Mouse (Mus musculus) limb, embryonic 14.5 days (tissue): ENCODE measurements at regions not wholly inside any gene's neighbourhood (a gene's known extent, or its start where the extent isn't known, plus 50 kb on each side); places are given as distances from the start of the nearest gene placed in this dataset.

Experiments used
- ATAC-seq: fragments of 200-750 bp; cut with Nextera tagmentation; 2 replicates; pipeline ENCODE4 v1.8.0; 2017; ENCODE audit warnings: low read depth, moderate number of reproducible peaks, moderate TSS enrichment; ENCODE audit not compliant: low FRiP score
- DNase-seq: peaks from one replicate; pipeline ENCODE4 v3.0.0-alpha.2; 2015; ENCODE audit warnings: low spot score
- H3K27ac ChIP-seq: fragments of 300-500 bp; sonication (generic); replicated peaks from 2 replicates; pipeline ENCODE4 v1.5.1; 2014; ENCODE audit warnings: low read depth, mild to moderate bottlenecking, low read length, moderate library complexity, mixed read lengths
- H3K27me3 ChIP-seq: fragments of 300-500 bp; sonication (generic); 2 replicates; pipeline ENCODE4 v1.6.1; 2014; ENCODE audit warnings: low read length, mixed read lengths; ENCODE audit not compliant: control insufficient read depth, insufficient read depth
- H3K36me3 ChIP-seq: fragments of 300-500 bp; sonication (generic); 2 replicates; pipeline ENCODE4 v1.6.1; 2014; ENCODE audit warnings: mild to moderate bottlenecking, low read length, moderate library complexity, mixed read lengths; ENCODE audit not compliant: control insufficient read depth, insufficient read depth
- H3K4me1 ChIP-seq: fragments of 300-500 bp; sonication (generic); 2 replicates; pipeline ENCODE4 v1.6.1; 2014; ENCODE audit warnings: antibody characterized with exemption, low read length, mixed read lengths; ENCODE audit not compliant: control insufficient read depth, insufficient read depth
- H3K4me2 ChIP-seq: fragments of 300-500 bp; sonication (generic); replicated peaks from 2 replicates; pipeline ENCODE4 v1.6.1; 2014; ENCODE audit warnings: low read depth, mild to moderate bottlenecking, low read length, moderate library complexity; ENCODE audit not compliant: severe bottlenecking
- H3K4me3 ChIP-seq: fragments of 300-500 bp; sonication (generic); replicated peaks from 2 replicates; pipeline ENCODE4 v1.5.1; 2014; ENCODE audit warnings: low read length
- H3K9ac ChIP-seq: fragments of 300-500 bp; sonication (generic); 2 replicates; pipeline ENCODE4 v1.6.1; 2014; ENCODE audit warnings: mild to moderate bottlenecking, low read depth, low read length, moderate library complexity; ENCODE audit not compliant: severe bottlenecking
- H3K9me3 ChIP-seq: fragments of 300-500 bp; sonication (generic); 2 replicates; pipeline ENCODE4 v1.6.1; 2016; ENCODE audit warnings: low read length; ENCODE audit not compliant: control insufficient read depth
- POLR2A ChIP-seq: fragments of 200-500 bp; IDR thresholded peaks from 2 replicates; pipeline ENCODE4 v1.8.0; 2012; ENCODE audit warnings: inconsistent platforms, mild to moderate bottlenecking, moderate library complexity, borderline replicate concordance; ENCODE audit not compliant: insufficient read depth, insufficient read length; ENCODE audit errors: extremely low read depth
- WGBS: fragments of 180-500 bp; shearing (Covaris S2); extraction: QIAGEN DNeasy Blood & Tissue Kit; methylation state at CpG from one replicate; pipeline ENCODE4 v1.1.7; 2014; 5-methylcytosine and 5-hydroxymethylcytosine counted together

DNA sequence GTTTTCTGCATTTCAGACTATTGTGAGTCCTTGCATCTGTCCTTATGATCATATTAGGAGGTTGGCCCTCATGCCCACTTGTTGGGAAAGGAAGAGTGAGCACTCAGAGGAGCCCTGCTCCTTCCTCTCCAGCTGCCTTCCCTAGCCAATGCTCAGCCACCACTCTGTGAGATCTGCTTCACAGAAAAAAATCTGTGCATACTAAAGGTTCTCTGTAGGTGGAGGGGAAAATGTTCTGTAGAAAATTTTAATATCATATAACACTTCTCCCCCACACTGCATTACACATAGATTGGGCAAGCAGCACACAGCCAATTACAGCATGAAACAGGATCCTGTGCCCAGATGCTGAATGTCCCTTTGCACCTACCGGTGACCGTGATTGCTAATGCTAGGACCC lies 185.7 kb downstream of the Lmo4 start:
- H3K36me3 ChIP-seq: no peaks in the 10 kb centered on the region
- peaks cover 5% of the 10 kb centered on the region; the same call in 1 of the 2 replicates for H3K4me1 ChIP-seq
- H3K4me2 ChIP-seq: no peak overlapping the region
- no peak overlapping the region for H3K4me3 ChIP-seq
- H3K9me3 ChIP-seq: no peaks in the 10 kb centered on the region
- 66% methylated on average over 2 of the region's 2 CpGs for WGBS
- ATAC-seq: no peak
- TF ChIP-seq POLR2A: no peak
- no peak overlapping the region for H3K27ac ChIP-seq
- no peak for DNase-seq
- H3K9ac ChIP-seq: no peak overlapping the region
- H3K27me3 ChIP-seq: no peaks in the 10 kb centered on the region

DNA sequence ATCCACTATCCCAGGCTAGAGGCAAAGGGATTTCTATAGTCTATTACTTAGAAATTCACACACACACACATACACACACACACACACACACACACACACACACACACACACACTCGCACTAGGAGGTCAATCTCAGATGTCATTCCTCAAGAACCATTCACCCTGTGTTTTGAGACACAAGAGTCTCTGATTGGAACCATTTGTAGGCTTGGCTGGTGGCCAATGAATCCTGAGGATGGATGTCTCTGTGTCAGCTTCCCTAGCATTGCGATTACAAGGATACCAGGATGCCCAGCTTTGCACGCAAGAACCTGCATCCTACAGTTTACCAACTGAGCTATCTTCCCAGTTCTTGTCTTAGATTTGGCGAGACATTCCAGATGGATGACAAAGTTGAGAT lies 186.5 kb downstream of the Lmo4 start:
- Histone ChIP-seq H3K9me3 (no peaks in the 10 kb centered on the region), H3K27me3 (no peaks in the 10 kb centered on the region), H3K27ac (no peak overlapping the region), H3K4me3 (no peak overlapping the region), H3K4me2 (no peak overlapping the region), H3K36me3 (no peaks in the 10 kb centered on the region), H3K4me1 (peaks cover 10% of the 10 kb centered on the region; the same call in 1 of the 2 replicates), H3K9ac (no peak overlapping the region)
- TF ChIP-seq POLR2A: no peak
- peak; percentile 34 for DNase-seq
- ATAC-seq: no peak
- WGBS: 68% methylated on average over 4 of the region's 4 CpGs

GRCm38 (mm10) chr3:144015236-144015635 lies 189.8 kb downstream of the Lmo4 start:
- Histone ChIP-seq H3K4me1 (peaks cover 26% of the 10 kb centered on the region), H3K4me2 (no peak overlapping the region), H3K27me3 (no peaks in the 10 kb centered on the region), H3K9me3 (no peaks in the 10 kb centered on the region), H3K4me3 (no peak overlapping the region), H3K27ac (no peak overlapping the region), H3K9ac (no peak overlapping the region), H3K36me3 (no peaks in the 10 kb centered on the region)
- no peak for DNase-seq
- no peak for ATAC-seq
- WGBS: 91% methylated on average over 3 of the region's 3 CpGs
- no peak for TF ChIP-seq POLR2A

GRCm38 (mm10) chr3:144013481-144014125 lies 191.4 kb downstream of the Lmo4 start:
- ATAC-seq: no peak
- 56% methylated on average over 8 of the region's 8 CpGs for WGBS
- TF ChIP-seq POLR2A: no peak
- H3K27ac ChIP-seq: no peak overlapping the region
- no peaks in the 10 kb centered on the region for H3K27me3 ChIP-seq
- H3K36me3 ChIP-seq: no peaks in the 10 kb centered on the region
- H3K9ac ChIP-seq: no peak overlapping the region
- no peak overlapping the region for H3K4me3 ChIP-seq
- peaks cover 20% of the 10 kb centered on the region for H3K4me1 ChIP-seq
- H3K9me3 ChIP-seq: no peaks in the 10 kb centered on the region
- no peak for DNase-seq
- H3K4me2 ChIP-seq: no peak overlapping the region

DNA sequence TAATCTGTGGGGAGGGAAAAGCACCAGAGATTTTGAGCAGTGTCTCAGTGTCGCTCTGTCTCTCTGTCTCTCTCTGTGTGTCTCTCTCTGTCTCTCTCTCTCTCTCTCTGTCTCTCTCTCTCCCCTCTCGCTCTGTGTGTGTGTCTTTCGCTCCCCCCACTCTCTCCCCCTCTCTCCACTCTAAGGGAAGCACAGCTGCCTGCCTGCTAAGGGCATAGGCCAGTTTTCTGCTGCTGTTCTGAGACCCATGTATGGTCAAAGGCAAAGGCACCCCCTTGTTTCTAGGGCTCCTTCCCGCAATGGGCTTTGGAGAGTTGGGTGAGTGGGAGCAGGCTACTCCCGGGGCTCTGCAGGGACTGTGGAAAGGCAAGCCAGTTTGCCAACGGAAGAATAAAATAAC lies 192.2 kb downstream of the Lmo4 start:
- H3K4me2 ChIP-seq: no peak overlapping the region
- H3K4me3 ChIP-seq: no peak overlapping the region
- no peak for TF ChIP-seq POLR2A
- no peak for ATAC-seq
- no peak overlapping the region for H3K27ac ChIP-seq
- 32% methylated on average over 6 of the region's 6 CpGs for WGBS
- no peak for DNase-seq
- peaks cover 20% of the 10 kb centered on the region for H3K4me1 ChIP-seq
- H3K36me3 ChIP-seq: no peaks in the 10 kb centered on the region
- no peaks in the 10 kb centered on the region for H3K27me3 ChIP-seq
- H3K9me3 ChIP-seq: no peaks in the 10 kb centered on the region
- no peak overlapping the region for H3K9ac ChIP-seq

- Histone ChIP-seq H3K4me1 (peaks cover 20% of the 10 kb centered on the region), H3K9me3 (no peaks in the 10 kb centered on the region), H3K4me3 (no peak overlapping the region), H3K9ac (no peak overlapping the region), H3K4me2 (no peak overlapping the region), H3K36me3 (no peaks in the 10 kb centered on the region), H3K27ac (no peak overlapping the region), H3K27me3 (no peaks in the 10 kb centered on the region)
- WGBS: 38% methylated on average over 3 of the region's 3 CpGs
- ATAC-seq (no peak), DNase-seq (no peak)
- no peak for TF ChIP-seq POLR2A
Observed at GRCm38 (mm10) chr3:144012173-144012572, 192.8 kb downstream of the Lmo4 start.
